Mouse (Mus musculus) MEL (cell line): Measurements from ENCODE around the gene Vmn2r23.

ENCODE experiments used
- CHD1 ChIP-seq: IDR thresholded peaks from 2 replicates; pipeline ENCODE4 v1.6.1; 2012; ENCODE audit warnings: low read depth, mild to moderate bottlenecking, inconsistent platforms, low read length, improper control_type of control experiment
- CTCF ChIP-seq, 3 experiments: IDR thresholded peaks in 2 of 3; conservative IDR thresholded peaks in 1 of 3; 2 replicates each; pipeline ENCODE4 v1.5.1; 2011 to 2012; ENCODE audit warnings: low read length in 3 of 3, low read depth in 2 of 3, mild to moderate bottlenecking in 2 of 3, improper control_type of control experiment in 1 of 3, inconsistent platforms in 1 of 3, mixed read lengths in 1 of 3, moderate library complexity in 1 of 3; ENCODE audit not compliant: control insufficient read depth in 1 of 3, insufficient read depth in 1 of 3, poor library complexity in 1 of 3, severe bottlenecking in 1 of 3
- EP300 ChIP-seq, 2 experiments: IDR thresholded peaks; 2 replicates each; pipeline ENCODE4 v1.6.1; 2011; ENCODE audit warnings: improper control_type of control experiment in 2 of 2, low read length in 2 of 2, low read depth in 1 of 2, mild to moderate bottlenecking in 1 of 2
- GATA1 ChIP-seq: IDR thresholded peaks from 2 replicates; pipeline ENCODE4 v1.6.1; 2011; ENCODE audit warnings: low read depth, low read length, improper control_type of control experiment
- HCFC1 ChIP-seq: IDR thresholded peaks from 2 replicates; pipeline ENCODE4 v1.6.1; 2012; ENCODE audit warnings: low read depth, mild to moderate bottlenecking, inconsistent platforms, low read length, improper control_type of control experiment, moderate library complexity
- MAFK ChIP-seq: IDR thresholded peaks from 2 replicates; pipeline ENCODE4 v1.6.1; 2011; ENCODE audit warnings: low read depth, mild to moderate bottlenecking, low read length, improper control_type of control experiment, borderline replicate concordance
- MAX ChIP-seq: IDR thresholded peaks from 2 replicates; pipeline ENCODE4 v1.6.1; 2011; ENCODE audit warnings: low read length, improper control_type of control experiment
- MAZ ChIP-seq: IDR thresholded peaks from 2 replicates; pipeline ENCODE4 v1.6.1; 2012; ENCODE audit warnings: low read depth, mild to moderate bottlenecking, inconsistent platforms, low read length, improper control_type of control experiment
- MYC ChIP-seq: IDR thresholded peaks from 2 replicates; pipeline ENCODE4 v1.6.1; 2011; ENCODE audit warnings: low read depth, mild to moderate bottlenecking, low read length, improper control_type of control experiment, moderate library complexity
- POLR2A ChIP-seq, 2 experiments: IDR thresholded peaks; 2 replicates each; pipeline ENCODE4 v1.6.1; 2011 to 2012; ENCODE audit warnings: low read length in 2 of 2, mild to moderate bottlenecking in 2 of 2, control low read depth in 1 of 2, improper control_type of control experiment in 1 of 2, low read depth in 1 of 2, moderate library complexity in 1 of 2; ENCODE audit not compliant: control insufficient read depth in 1 of 2, insufficient read depth in 1 of 2, poor library complexity in 1 of 2
- RAD21 ChIP-seq: IDR thresholded peaks from 2 replicates; pipeline ENCODE4 v1.6.1; 2011; ENCODE audit warnings: mild to moderate bottlenecking, low read depth, low read length, improper control_type of control experiment
- SIN3A ChIP-seq: IDR thresholded peaks from 2 replicates; pipeline ENCODE4 v1.6.1; 2012; ENCODE audit warnings: low read length, improper control_type of control experiment, inconsistent platforms
- SMC3 ChIP-seq: IDR thresholded peaks from 2 replicates; pipeline ENCODE4 v1.6.1; 2011; ENCODE audit warnings: low read depth, low read length, improper control_type of control experiment

DNA sequence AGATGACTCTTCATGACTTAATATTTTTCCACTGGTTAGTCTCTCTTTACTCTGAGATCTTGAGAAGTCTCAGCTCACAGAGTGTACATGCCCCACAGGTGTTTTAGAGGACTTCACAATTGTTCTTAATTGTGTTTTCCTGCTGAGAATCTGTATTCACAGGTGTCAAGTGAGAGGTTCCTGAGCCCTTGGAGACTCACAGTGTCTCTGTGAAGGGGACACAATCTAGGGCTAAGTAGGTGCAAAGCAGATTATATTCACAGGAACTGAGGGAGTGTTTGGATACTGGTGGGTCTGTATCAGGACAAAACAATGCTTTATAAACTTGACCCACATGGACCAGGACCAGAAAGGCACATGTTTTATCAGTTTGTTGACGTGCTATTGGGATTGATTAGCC lies at the start of gene Vmn2r23:
- TF ChIP-seq SIN3A (no peak), POLR2A (IDR thresholded peaks at IDR 0.05; ENCODE audit: control insufficient read depth in 1 of 2, insufficient read depth in 1 of 2, low read depth in 1 of 2, low read length in 2 of 2, poor library complexity in 1 of 2) (no peak), CTCF (IDR thresholded peaks at IDR 0.05 in 2 of 3, conservative IDR thresholded peaks at IDR 0.05 in 1 of 3; ENCODE audit: control insufficient read depth in 1 of 3, insufficient read depth in 1 of 3, low read depth in 2 of 3, low read length in 3 of 3, poor library complexity in 1 of 3, severe bottlenecking in 1 of 3) (no peak), MAX (no peak), HCFC1 (no peak), MYC (no peak), MAFK (no peak), EP300 (IDR thresholded peaks at IDR 0.05; ENCODE audit: low read depth in 1 of 2, low read length in 2 of 2) (no peak), SMC3 (no peak), RAD21 (no peak), GATA1 (no peak), CHD1 (no peak), MAZ (no peak)
